8 mouse cellular contexts compared by ENCODE assay signal in genomic region chr10:80972071-80972987, GRCm38 (mm10). TPM values are rescaled to one million over a fixed set of nuclear protein-coding genes. Genes with fewer than 3 reads are reported as not detected.
DNase-seq lines count a peak whose midpoint lies in the region; ATAC-seq lines count a peak whose summit lies in the region.

No protein-coding gene starts in this region.

- no peak overlapping the region for H3K4me2 ChIP-seq in hindbrain, embryonic 15.5 days

- peaks cover 12% of the 10 kb centered on the region for H3K4me1 ChIP-seq in hindbrain, embryonic 15.5 days (replicated peaks)

- H3K9ac ChIP-seq in hindbrain, embryonic 15.5 days, result no peak overlapping the region

- no peaks in the 10 kb centered on the region for H3K27me3 ChIP-seq in hindbrain, embryonic 15.5 days

- H3K4me3 ChIP-seq in hindbrain, embryonic 15.5 days, result no peak overlapping the region

- H3K9me3 ChIP-seq in hindbrain, embryonic 15.5 days, result no peaks in the 10 kb centered on the region

- no peak overlapping the region for H3K27ac ChIP-seq in hindbrain, embryonic 15.5 days (replicated peaks)

- peak; percentile 69; the same call in 1 of the 2 replicates for ATAC-seq in hindbrain, embryonic 15.5 days (ENCODE audit: low FRiP score, low read depth)

- DNase-seq in adrenal gland, adult (ENCODE audit: inconsistent age in 2 of 2, low spot score in 1 of 2), result peak; percentile 69 to 89
- DNase-seq in adrenal gland, adult 8-10 months, result no peak
- peak; percentile 63 for DNase-seq in ovary, postnatal 36 days (ENCODE audit: low spot score)
- no peak for DNase-seq in ovary, adult 18-20 months (ENCODE audit: low spot score)
- DNase-seq in lung, postnatal 14 days, result peak; percentile 82
- no peak for DNase-seq in layer of hippocampus, adult 9-10 months (ENCODE audit: low spot score)
- DNase-seq in right cerebral cortex, adult 2 months (ENCODE audit: low spot score in 2 of 2), result no peak

- no peaks in the 10 kb centered on the region for H3K36me3 ChIP-seq in hindbrain, embryonic 15.5 days

- WGBS in hindbrain, embryonic 15.5 days, result 56% methylated on average over 11 of the region's 11 CpGs

RNA-seq across cellular contexts. Expression of gene Gng7, which starts 42.4 kb away (rescaled TPM):
- 10 to 100 TPM in 2 of 4 experiments, 1 to 10 TPM in 2; 9.4 to 16.6 (median 12.9) TPM for total RNA-seq in adrenal gland, adult 8-10 months (2022)
- 19.1 and 21.4 TPM in 2 replicates for polyA plus RNA-seq in hindbrain, embryonic 15.5 days (2015; fragmentation: Nextera tagmentation; extraction: Ambion mirVana)

RNA-seq across cellular contexts. Expression of gene Gadd45b, which starts 42.5 kb away (rescaled TPM):
- total RNA-seq in adrenal gland, adult 8-10 months (2022), result 100 to 1,000 TPM in 1 of 4 experiments, 10 to 100 TPM in 3; 17.5 to 112 (median 73.6) TPM
- polyA plus RNA-seq in hindbrain, embryonic 15.5 days (2015; fragmentation: Nextera tagmentation; extraction: Ambion mirVana), result 6.9 and 8.5 TPM in 2 replicates

RNA-seq across cellular contexts. Expression of gene Diras1, which starts 53.1 kb away (rescaled TPM):
- total RNA-seq in adrenal gland, adult 8-10 months (2022), result 1 to 10 TPM; 3.6 to 6.5 (median 4.4) TPM
- 71.6 and 81.6 TPM in 2 replicates for polyA plus RNA-seq in hindbrain, embryonic 15.5 days (2015; fragmentation: Nextera tagmentation; extraction: Ambion mirVana)

RNA-seq across cellular contexts. Expression of gene Lmnb2, which starts 54.3 kb away (rescaled TPM):
- total RNA-seq in adrenal gland, adult 8-10 months (2022), result 10 to 100 TPM; 10.0 to 17.2 (median 15.2) TPM
- polyA plus RNA-seq in hindbrain, embryonic 15.5 days (2015; fragmentation: Nextera tagmentation; extraction: Ambion mirVana), result 38.4 and 40.9 TPM in 2 replicates

Comparison
In these comparisons a context has a peak if more than half of its experiments do, and no peak if none do; other contexts are left out.
1. DNase-seq: peak in adrenal gland, adult (2 of 2), ovary, postnatal 36 days (single experiment) and lung, postnatal 14 days (single experiment); none in adrenal gland, adult 8-10 months (single experiment), ovary, adult 18-20 months (single experiment), layer of hippocampus, adult 9-10 months (single experiment) and right cerebral cortex, adult 2 months (0 of 2).